Mouse (Mus musculus) liver, adult 2 months (tissue): ENCODE results near the gene Nfix.

Experiments
- CTCF ChIP-seq: fragments of 200-500 bp; IDR thresholded peaks from 2 replicates; pipeline ENCODE4 v1.5.1; 2011; ENCODE audit warnings: low read depth, low read length, control low read depth
- POLR2A ChIP-seq: fragments of 200-500 bp; IDR thresholded peaks from 2 replicates; pipeline ENCODE4 v1.6.1; 2011; ENCODE audit warnings: low read length, control low read depth; ENCODE audit not compliant: insufficient read depth; ENCODE audit errors: extremely low read depth

GRCm38 (mm10) chr8:84743054-84743415, 57.1 kb downstream of the Nfix start:
- TF ChIP-seq CTCF, result no peak
- TF ChIP-seq POLR2A, result no peak
